8 mouse cellular contexts compared by ENCODE assay signal in the genomic region with DNA sequence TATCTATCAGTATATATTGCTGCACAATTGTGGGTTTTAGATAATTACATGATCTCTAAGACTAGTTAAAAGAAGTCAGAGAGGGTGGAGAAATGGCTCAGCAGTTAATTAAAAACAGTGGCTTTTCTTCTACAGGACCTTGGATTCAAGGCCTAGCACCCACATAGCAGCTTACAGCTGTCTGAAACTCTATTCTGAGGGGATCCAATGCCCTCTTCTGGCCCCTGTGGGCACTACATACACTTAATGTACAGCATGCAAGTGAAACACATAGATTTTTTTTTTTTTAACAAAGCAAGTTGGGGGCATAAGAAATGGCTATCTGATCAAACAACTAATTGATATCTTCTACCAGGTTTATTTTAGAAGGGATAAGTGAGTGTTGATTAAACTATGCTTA. TPM values are rescaled to one million over a fixed set of nuclear protein-coding genes. Genes with fewer than 3 reads are reported as not detected.
DNase-seq lines count a peak whose midpoint lies in the region; TF ChIP-seq lines count a peak whose summit lies in the region.
"Had no signal": no experiment of that assay in that cellular context is flagged by ENCODE, and none has a peak within 500 bp of the region (broad histone marks: within the 10 kb centered on the region; RNA-seq: fewer than 3 reads in every experiment).

No protein-coding gene starts in this region.

- TF ChIP-seq CTCF in left cerebral cortex, adult 2 months (IDR thresholded peaks at IDR 0.05), result peak; percentile 55
- TF ChIP-seq CTCF in brain, embryonic 14.5 days (IDR thresholded peaks at IDR 0.05; ENCODE audit: borderline replicate concordance, extremely low read depth, insufficient read depth, insufficient read length), result peak; percentile 55; the same call in 1 of the 2 replicates
- TF ChIP-seq CTCF in spleen, adult 2 months (IDR thresholded peaks at IDR 0.05; ENCODE audit: extremely low read depth, insufficient read depth, insufficient read length, insufficient replicate concordance), result peak; percentile 24; the same call in 1 of the 2 replicates

- H3K36me3 ChIP-seq in spleen, adult 2 months (ENCODE audit: control insufficient read depth, insufficient read depth, low read length), result peaks cover 6% of the 10 kb centered on the region; the same call in 1 of the 2 replicates

- no peaks in the 10 kb centered on the region for H3K27me3 ChIP-seq in spleen, adult 2 months (ENCODE audit: control insufficient read depth, insufficient read depth, low read length)
- H3K27me3 ChIP-seq: neural tube, embryonic 13.5 days had no signal

- no peak overlapping the region for H3K4me3 ChIP-seq in left cerebral cortex, adult 2 months
- no peak overlapping the region for H3K4me3 ChIP-seq in spleen, adult 2 months (ENCODE audit: extremely low read depth, insufficient read depth, insufficient read length)
- H3K4me3 ChIP-seq: neural tube, embryonic 13.5 days had no signal

- no peak overlapping the region for H3K27ac ChIP-seq in left cerebral cortex, adult 2 months
- no peak overlapping the region for H3K27ac ChIP-seq in spleen, adult 2 months (ENCODE audit: insufficient read depth, low read length)
- H3K27ac ChIP-seq: neural tube, embryonic 13.5 days had no signal

- intact Hi-C loops in left cerebral cortex, adult 2 months (cut with DNase I), result no loop called here
- intact Hi-C loops in heart, postnatal 36 days (cut with DNase I), result loop anchor here (2.0 to 5.0 kb wide), 2 partner anchors 36 to 59 kb away; no protein-coding TSS in a partner anchor

- no peak for TF ChIP-seq POLR2A in brain, embryonic 14.5 days (IDR thresholded peaks at IDR 0.05; ENCODE audit: borderline replicate concordance, extremely low read depth, insufficient read depth, insufficient read length, poor library complexity, severe bottlenecking)
- no peak for TF ChIP-seq POLR2A in spleen, adult 2 months (IDR thresholded peaks at IDR 0.05; ENCODE audit: low read depth, low read length)

- peaks cover 3% of the 10 kb centered on the region; the same call in 1 of the 2 replicates for H3K4me1 ChIP-seq in spleen, adult 2 months (ENCODE audit: control insufficient read depth, insufficient read depth, insufficient read length)

- DNase-seq in left cerebral cortex, adult 2 months (ENCODE audit: extremely low spot score in 1 of 2, low spot score in 2 of 2), result no peak
- DNase-seq in left cerebral cortex, adult 18-20 months (ENCODE audit: low spot score in 2 of 2), result no peak
- DNase-seq in MEL-GATA-1-ER (ENCODE audit: extremely low read depth, low read depth), result peak; percentile 61
- peak; percentile 71 for DNase-seq in brain, embryonic 14.5 days (ENCODE audit: low read depth)
- DNase-seq in heart, postnatal 36 days, result peak; percentile 40 to 51
- peak; percentile 68 for DNase-seq in lung, postnatal 10 days
- peak; percentile 47 to 70 for DNase-seq in spleen, adult 2 months (ENCODE audit: low read depth in 1 of 2, low spot score in 2 of 2)

RNA-seq across cellular contexts. Expression of a gene that starts 26.6 kb away (rescaled TPM):
- 100 to 1,000 TPM; 116 to 119 TPM for total RNA-seq in left cerebral cortex, adult 2 months (2021)
- total RNA-seq in left cerebral cortex, adult 18-20 months (2021), result 100 to 1,000 TPM in 1 of 2 experiments, 10 to 100 TPM in 1; 97.1 to 102 TPM
- polyA plus RNA-seq in brain, embryonic 14.5 days (2012; rRNA removed), result 55.2 and 77.4 TPM in 2 replicates
- total RNA-seq in heart, postnatal 36 days (2021), result 10 to 100 TPM; 34.3 to 42.0 TPM
- 22.4 and 22.5 TPM in 2 replicates for polyA plus RNA-seq in spleen, adult 2 months (2012; rRNA removed)

RNA-seq across cellular contexts. Expression of a gene that starts 57.7 kb away (rescaled TPM):
- total RNA-seq in left cerebral cortex, adult 2 months (2021), result 10 to 100 TPM; 28.2 to 28.9 TPM
- total RNA-seq in left cerebral cortex, adult 18-20 months (2021), result 10 to 100 TPM; 22.9 to 30.1 TPM
- polyA plus RNA-seq in brain, embryonic 14.5 days (2012; rRNA removed), result 28.5 and 29.4 TPM in 2 replicates
- 10 to 100 TPM; 17.1 to 18.8 TPM for total RNA-seq in heart, postnatal 36 days (2021)
- polyA plus RNA-seq in spleen, adult 2 months (2012; rRNA removed), result 4.8 and 5.8 TPM in 2 replicates

Comparison
In these comparisons a context has a peak if more than half of its experiments do, and no peak if none do; other contexts are left out.
1. DNase-seq: peak in MEL-GATA-1-ER (single experiment), brain, embryonic 14.5 days (single experiment), heart, postnatal 36 days (2 of 2), lung, postnatal 10 days (single experiment) and spleen, adult 2 months (2 of 2); none in left cerebral cortex, adult 2 months (0 of 2) and left cerebral cortex, adult 18-20 months (0 of 2).
2. Peak in every context shown above with its lines, with median percentiles within 50 percentile points of each other: CTCF ChIP-seq.